Mouse (Mus musculus): ENCODE results near the gene Tagln3. TPM values are rescaled to one million over a fixed set of nuclear protein-coding genes. Genes with fewer than 3 reads are reported as not detected.

Gene Tagln3
- polyA plus RNA-seq, 1 experiment, result not detected

GRCm38 (mm10) chr16:45737880-45738279 lies 13.5 kb upstream of the Tagln3 start:
- Histone ChIP-seq H3K4me3 (ENCODE audit: insufficient read depth, low read depth, low read length) (no peak overlapping the region), H3K4me1 (ENCODE audit: control insufficient read depth, insufficient read depth, insufficient read length, low read length) (peaks cover 6% of the 10 kb centered on the region), H3K27ac (replicated peaks; ENCODE audit: low read depth, low read length) (no peak overlapping the region)

GRCm38 (mm10) chr16:45736724-45737123 lies 12.3 kb upstream of the Tagln3 start:
- Histone ChIP-seq H3K4me1 (ENCODE audit: control insufficient read depth, insufficient read depth, insufficient read length, low read length) (peaks cover 6% of the 10 kb centered on the region), H3K27ac (replicated peaks; ENCODE audit: low read depth, low read length) (no peak overlapping the region), H3K4me3 (ENCODE audit: insufficient read depth, low read depth, low read length) (no peak overlapping the region)

- no peak overlapping the region for H3K4me3 ChIP-seq (ENCODE audit: insufficient read depth, low read depth, low read length)
- no peaks in the 10 kb centered on the region for H3K4me1 ChIP-seq (ENCODE audit: control insufficient read depth, insufficient read depth, insufficient read length, low read length)
- 0 out of 2 replicates have a peak overlapping the region, but pooled peaks have one; percentile 21 for H3K27ac ChIP-seq (replicated peaks; ENCODE audit: low read depth, low read length)
Measured at GRCm38 (mm10) chr16:45729163-45729562, 4.8 kb upstream of the Tagln3 start.

GRCm38 (mm10) chr16:45724742-45725102 lies 314 bp upstream of the Tagln3 start:
- Histone ChIP-seq H3K4me3 (ENCODE audit: insufficient read depth, low read depth, low read length) (peak overlapping the region; percentile 37), H3K27ac (replicated peaks; ENCODE audit: low read depth, low read length) (no peak overlapping the region), H3K4me1 (ENCODE audit: control insufficient read depth, insufficient read depth, insufficient read length, low read length) (no peaks in the 10 kb centered on the region)

- Histone ChIP-seq H3K4me3 (ENCODE audit: insufficient read depth, low read depth, low read length) (no peak overlapping the region), H3K4me1 (ENCODE audit: control insufficient read depth, insufficient read depth, insufficient read length, low read length) (no peaks in the 10 kb centered on the region)
Measured at GRCm38 (mm10) chr16:45723172-45723901, 1.1 kb downstream of the Tagln3 start.

GRCm38 (mm10) chr16:45722460-45722951 lies 1.9 kb downstream of the Tagln3 start:
- H3K4me3 ChIP-seq (ENCODE audit: insufficient read depth, low read depth, low read length), result no peak overlapping the region
- H3K4me1 ChIP-seq (ENCODE audit: control insufficient read depth, insufficient read depth, insufficient read length, low read length), result no peaks in the 10 kb centered on the region
- no peak overlapping the region for H3K27ac ChIP-seq (replicated peaks; ENCODE audit: low read depth, low read length)

More at GRCm38 (mm10) chr16:45723172-45723901, 1.1 kb downstream of the Tagln3 start:
- H3K27ac ChIP-seq (replicated peaks; ENCODE audit: low read depth, low read length), result no peak overlapping the region

- H3K4me1 ChIP-seq (ENCODE audit: control insufficient read depth, insufficient read depth, insufficient read length, low read length), result no peaks in the 10 kb centered on the region
- no peak overlapping the region for H3K27ac ChIP-seq (replicated peaks; ENCODE audit: low read depth, low read length)
- H3K4me3 ChIP-seq (ENCODE audit: insufficient read depth, low read depth, low read length), result no peak overlapping the region
Measured at GRCm38 (mm10) chr16:45720022-45720630, 4.3 kb downstream of the Tagln3 start.

- Histone ChIP-seq H3K27ac (replicated peaks; ENCODE audit: low read depth, low read length) (no peak overlapping the region), H3K4me1 (ENCODE audit: control insufficient read depth, insufficient read depth, insufficient read length, low read length) (no peaks in the 10 kb centered on the region), H3K4me3 (ENCODE audit: insufficient read depth, low read depth, low read length) (no peak overlapping the region)
Measured at GRCm38 (mm10) chr16:45718296-45718695, 6.1 kb downstream of the Tagln3 start.

- Histone ChIP-seq H3K4me3 (ENCODE audit: insufficient read depth, low read depth, low read length) (no peak overlapping the region), H3K4me1 (ENCODE audit: control insufficient read depth, insufficient read depth, insufficient read length, low read length) (no peaks in the 10 kb centered on the region), H3K27ac (replicated peaks; ENCODE audit: low read depth, low read length) (no peak overlapping the region)
Measured at GRCm38 (mm10) chr16:45714489-45715150, 9.8 kb downstream of the Tagln3 start.

- Histone ChIP-seq H3K27ac (replicated peaks; ENCODE audit: low read depth, low read length) (no peak overlapping the region), H3K4me3 (ENCODE audit: insufficient read depth, low read depth, low read length) (no peak overlapping the region), H3K4me1 (ENCODE audit: control insufficient read depth, insufficient read depth, insufficient read length, low read length) (no peaks in the 10 kb centered on the region)
Measured at GRCm38 (mm10) chr16:45713878-45714277, 10.5 kb downstream of the Tagln3 start.

- H3K27ac ChIP-seq (replicated peaks; ENCODE audit: low read depth, low read length), result no peak overlapping the region
- no peaks in the 10 kb centered on the region for H3K4me1 ChIP-seq (ENCODE audit: control insufficient read depth, insufficient read depth, insufficient read length, low read length)
- no peak overlapping the region for H3K4me3 ChIP-seq (ENCODE audit: insufficient read depth, low read depth, low read length)
Measured at GRCm38 (mm10) chr16:45713261-45713660, 11.1 kb downstream of the Tagln3 start.

- H3K4me3 ChIP-seq (ENCODE audit: insufficient read depth, low read depth, low read length), result no peak overlapping the region
- no peak overlapping the region for H3K27ac ChIP-seq (replicated peaks; ENCODE audit: low read depth, low read length)
- H3K4me1 ChIP-seq (ENCODE audit: control insufficient read depth, insufficient read depth, insufficient read length, low read length), result no peaks in the 10 kb centered on the region
Measured at GRCm38 (mm10) chr16:45711263-45711662, 13.1 kb downstream of the Tagln3 start.

- Histone ChIP-seq H3K4me3 (ENCODE audit: insufficient read depth, low read depth, low read length) (no peak overlapping the region), H3K27ac (replicated peaks; ENCODE audit: low read depth, low read length) (no peak overlapping the region), H3K4me1 (ENCODE audit: control insufficient read depth, insufficient read depth, insufficient read length, low read length) (no peaks in the 10 kb centered on the region)
Measured at GRCm38 (mm10) chr16:45699301-45699700, 25.1 kb downstream of the Tagln3 start.

GRCm38 (mm10) chr16:45697996-45698395 lies 26.4 kb downstream of the Tagln3 start:
- Histone ChIP-seq H3K4me1 (ENCODE audit: control insufficient read depth, insufficient read depth, insufficient read length, low read length) (no peaks in the 10 kb centered on the region), H3K4me3 (ENCODE audit: insufficient read depth, low read depth, low read length) (no peak overlapping the region), H3K27ac (replicated peaks; ENCODE audit: low read depth, low read length) (no peak overlapping the region)

- H3K4me1 ChIP-seq (ENCODE audit: control insufficient read depth, insufficient read depth, insufficient read length, low read length), result no peaks in the 10 kb centered on the region
- H3K4me3 ChIP-seq (ENCODE audit: insufficient read depth, low read depth, low read length), result no peak overlapping the region
- no peak overlapping the region for H3K27ac ChIP-seq (replicated peaks; ENCODE audit: low read depth, low read length)
Measured at GRCm38 (mm10) chr16:45695445-45696160, 28.8 kb downstream of the Tagln3 start.
